Mouse (Mus musculus) liver, adult (tissue): ENCODE data around the gene Chn2.

Source experiments
- GATA4 ChIP-seq: IDR thresholded peaks from 2 replicates; pipeline ENCODE4 v1.6.1; 2014; ENCODE audit warnings: mild to moderate bottlenecking, low read length; ENCODE audit not compliant: insufficient replicate concordance

The Chn2 gene

GRCm38 (mm10) chr6:54203926-54204325 is 164.6 kb downstream of the Chn2 start:
- peak; percentile 47; the same call in 1 of the 2 replicates for TF ChIP-seq GATA4

- TF ChIP-seq GATA4 = no peak
These were observed 165.6 kb downstream of the Chn2 start for GRCm38 (mm10) chr6:54204931-54205330.

- TF ChIP-seq GATA4 = no peak
These were observed 166.1 kb downstream of the Chn2 start for GRCm38 (mm10) chr6:54205471-54205870.

- no peak for TF ChIP-seq GATA4
These were observed 166.9 kb downstream of the Chn2 start for GRCm38 (mm10) chr6:54206221-54206738.

GRCm38 (mm10) chr6:54208786-54209185 is 169.4 kb downstream of the Chn2 start:
- TF ChIP-seq GATA4 = no peak

- TF ChIP-seq GATA4 = no peak
These were observed 171.6 kb downstream of the Chn2 start for GRCm38 (mm10) chr6:54210971-54211370.

GRCm38 (mm10) chr6:54211939-54212338 is 172.6 kb downstream of the Chn2 start:
- no peak for TF ChIP-seq GATA4

- TF ChIP-seq GATA4 = no peak
These were observed 174.4 kb downstream of the Chn2 start for GRCm38 (mm10) chr6:54213743-54214142.

- TF ChIP-seq GATA4 = no peak
These were observed 176.3 kb downstream of the Chn2 start for GRCm38 (mm10) chr6:54215636-54216035.

GRCm38 (mm10) chr6:54216512-54216911 is 177.2 kb downstream of the Chn2 start:
- TF ChIP-seq GATA4 = no peak

- TF ChIP-seq GATA4 = no peak
These were observed 180.8 kb downstream of the Chn2 start for GRCm38 (mm10) chr6:54220124-54220523.

GRCm38 (mm10) chr6:54223529-54223928 is 184.2 kb downstream of the Chn2 start:
- TF ChIP-seq GATA4 = no peak

GRCm38 (mm10) chr6:54224325-54224724 is 185.0 kb downstream of the Chn2 start:
- TF ChIP-seq GATA4 = no peak

- TF ChIP-seq GATA4 = no peak
These were observed 186.0 kb downstream of the Chn2 start for GRCm38 (mm10) chr6:54225327-54225726.

- peak; percentile 21; the same call in 1 of the 2 replicates for TF ChIP-seq GATA4
These were observed 187.7 kb downstream of the Chn2 start for GRCm38 (mm10) chr6:54227061-54227460.

GRCm38 (mm10) chr6:54228421-54228820 is 189.1 kb downstream of the Chn2 start:
- TF ChIP-seq GATA4 = no peak

GRCm38 (mm10) chr6:54228874-54229273 is 189.5 kb downstream of the Chn2 start:
- no peak for TF ChIP-seq GATA4
